Mouse (Mus musculus) thymus, adult 2 months (tissue): ENCODE measurements at regions not wholly inside any gene's neighbourhood (a gene's known extent, or its start where the extent isn't known, plus 50 kb on each side); places are given as distances from the start of the nearest gene placed in this dataset.

Experiments
- CTCF ChIP-seq: fragments of 200-500 bp; IDR thresholded peaks from 2 replicates; pipeline ENCODE4 v1.5.1; 2012; ENCODE audit warnings: mild to moderate bottlenecking, control low read depth, low read length, moderate library complexity, borderline replicate concordance; ENCODE audit not compliant: control insufficient read depth, poor library complexity, insufficient read depth; ENCODE audit errors: extremely low read depth
- POLR2A ChIP-seq: fragments of 200-500 bp; IDR thresholded peaks from 2 replicates; pipeline ENCODE4 v1.6.1; 2012; ENCODE audit warnings: mild to moderate bottlenecking, low read length, control low read depth, moderate library complexity; ENCODE audit not compliant: control insufficient read depth, poor library complexity, insufficient read depth; ENCODE audit errors: extremely low read depth

GRCm38 (mm10) chr3:146353961-146354360, 50.5 kb upstream of the Ssx2ip start:
- TF ChIP-seq CTCF (no peak), POLR2A (no peak)
